Mouse (Mus musculus) ES-E14 (cell line): ENCODE data around the gene Nrf1. TPM values are rescaled to one million over a fixed set of nuclear protein-coding genes. Genes with fewer than 3 reads are reported as not detected.
A peak's percentile ranks its signal among the peaks of the same experiment; 100 is the strongest.

Experiments used
- DNase-seq: peaks from one replicate; pipeline ENCODE4 v3.0.0-alpha.2; 2013; ENCODE audit warnings: low read depth, low spot score
- H3K27ac ChIP-seq: 2 replicates; pipeline ENCODE4 v1.5.1; 2012; ENCODE audit warnings: low read depth, mild to moderate bottlenecking, low read length, moderate library complexity, mixed read lengths; ENCODE audit not compliant: poor library complexity, insufficient read depth, severe bottlenecking
- H3K36me3 ChIP-seq: 2 replicates; pipeline ENCODE4 v1.6.1; 2012; ENCODE audit warnings: mild to moderate bottlenecking, low read length, moderate library complexity, mixed read lengths; ENCODE audit not compliant: control insufficient read depth, poor library complexity, insufficient read depth, severe bottlenecking
- H3K4me1 ChIP-seq, 2 experiments: fragments of 150-350 bp in 1 of 2; sonication (generic) in 1 of 2; 2 replicates each; pipeline ENCODE4 v1.6.1; 2012; ENCODE audit warnings: low read length in 2 of 2, mild to moderate bottlenecking in 1 of 2, mixed read lengths in 1 of 2; ENCODE audit not compliant: control insufficient read depth in 2 of 2, insufficient read depth in 2 of 2, poor library complexity in 1 of 2
- H3K4me3 ChIP-seq, 2 experiments: fragments of 150-350 bp in 1 of 2; sonication (generic) in 1 of 2; 2 replicates each; pipeline ENCODE4 v1.5.1; 2012; ENCODE audit warnings: low read length in 2 of 2, low read depth in 1 of 2, mild to moderate bottlenecking in 1 of 2, mixed read lengths in 1 of 2; ENCODE audit not compliant: insufficient read depth in 1 of 2, poor library complexity in 1 of 2, severe bottlenecking in 1 of 2
- H3K9ac ChIP-seq: 2 replicates; pipeline ENCODE4 v1.6.1; 2012; ENCODE audit warnings: low read depth, mild to moderate bottlenecking, low read length, mixed read lengths; ENCODE audit not compliant: poor library complexity, insufficient read depth, severe bottlenecking
- H3K9me3 ChIP-seq: fragments of 150-350 bp; sonication (generic); 2 replicates; pipeline ENCODE4 v1.6.1; 2012; ENCODE audit warnings: low read depth, mild to moderate bottlenecking, low read length; ENCODE audit not compliant: control insufficient read depth, insufficient read depth
- CHD2 ChIP-seq: IDR thresholded peaks from 2 replicates; pipeline ENCODE4 v1.6.1; 2014; ENCODE audit warnings: mild to moderate bottlenecking, low read depth, low read length, inconsistent platforms
- HCFC1 ChIP-seq: IDR thresholded peaks from 2 replicates; pipeline ENCODE4 v1.6.1; 2012; ENCODE audit warnings: low read length, inconsistent platforms, borderline replicate concordance; ENCODE audit not compliant: insufficient read depth
- MAFK ChIP-seq: IDR thresholded peaks from 2 replicates; pipeline ENCODE4 v1.6.1; 2014; ENCODE audit warnings: mild to moderate bottlenecking, low read depth, low read length, inconsistent platforms; ENCODE audit not compliant: insufficient read depth
- ZC3H11A ChIP-seq: IDR thresholded peaks from 2 replicates; pipeline ENCODE4 v1.6.1; 2012; ENCODE audit warnings: low read depth, mild to moderate bottlenecking, inconsistent platforms, low read length, borderline replicate concordance
- ZNF384 ChIP-seq: IDR thresholded peaks from 2 replicates; pipeline ENCODE4 v1.6.1; 2012; ENCODE audit warnings: low read depth, low read length, inconsistent platforms
- in situ Hi-C, 2 experiments: fragments of 600-800 bp; cut with MboI; formaldehyde crosslinking; loops; one replicate each; pipeline ENCODE4 v1.15.1; 2025; ENCODE audit warnings: low sequenced_read_pairs in 2 of 2, inconsistent platforms in 1 of 2; ENCODE audit not compliant: unreplicated experiment in 2 of 2
- total RNA-seq: library from RNA; depleted of rRNA; stranded (reverse); fragments of 300-350 nt; gene quantifications from 2 replicates; pipeline ENCODE4 v1.2.3, GENCODE M21; 2012

The Nrf1 gene
- total RNA-seq, 1 experiment, result 81.6 TPM

GRCm38 (mm10) chr6:30091221-30091620 is 43.4 kb downstream of the Nrf1 start:
- in situ Hi-C loops, result loop anchor here in 1 of 2 experiments (10.0 kb wide), 1 partner anchor 114 kb away; no protein-coding TSS in a partner anchor
- no peaks in the 10 kb centered on the region for H3K9me3 ChIP-seq
- no peak overlapping the region for H3K9ac ChIP-seq
- H3K4me1 ChIP-seq, result no peaks in the 10 kb centered on the region
- no peak overlapping the region for H3K27ac ChIP-seq
- DNase-seq, result no peak
- peaks cover 20% of the 10 kb centered on the region for H3K36me3 ChIP-seq
- H3K4me3 ChIP-seq, result no peak overlapping the region
- TF ChIP-seq MAFK (no peak), ZC3H11A (no peak), CHD2 (no peak), ZNF384 (no peak), HCFC1 (no peak)

GRCm38 (mm10) chr6:30092816-30093215 is 45.0 kb downstream of the Nrf1 start:
- TF ChIP-seq MAFK, result no peak
- TF ChIP-seq CHD2, result no peak
- no peak for TF ChIP-seq HCFC1
- no peak for TF ChIP-seq ZC3H11A
- Histone ChIP-seq H3K4me1 (no peaks in the 10 kb centered on the region), H3K9ac (no peak overlapping the region), H3K36me3 (peaks cover 24% of the 10 kb centered on the region), H3K9me3 (no peaks in the 10 kb centered on the region), H3K4me3 (no peak overlapping the region), H3K27ac (no peak overlapping the region)
- in situ Hi-C loops, result loop anchor here in 1 of 2 experiments (10.0 kb wide), 1 partner anchor 112 kb away; no protein-coding TSS in a partner anchor
- no peak for DNase-seq

DNA sequence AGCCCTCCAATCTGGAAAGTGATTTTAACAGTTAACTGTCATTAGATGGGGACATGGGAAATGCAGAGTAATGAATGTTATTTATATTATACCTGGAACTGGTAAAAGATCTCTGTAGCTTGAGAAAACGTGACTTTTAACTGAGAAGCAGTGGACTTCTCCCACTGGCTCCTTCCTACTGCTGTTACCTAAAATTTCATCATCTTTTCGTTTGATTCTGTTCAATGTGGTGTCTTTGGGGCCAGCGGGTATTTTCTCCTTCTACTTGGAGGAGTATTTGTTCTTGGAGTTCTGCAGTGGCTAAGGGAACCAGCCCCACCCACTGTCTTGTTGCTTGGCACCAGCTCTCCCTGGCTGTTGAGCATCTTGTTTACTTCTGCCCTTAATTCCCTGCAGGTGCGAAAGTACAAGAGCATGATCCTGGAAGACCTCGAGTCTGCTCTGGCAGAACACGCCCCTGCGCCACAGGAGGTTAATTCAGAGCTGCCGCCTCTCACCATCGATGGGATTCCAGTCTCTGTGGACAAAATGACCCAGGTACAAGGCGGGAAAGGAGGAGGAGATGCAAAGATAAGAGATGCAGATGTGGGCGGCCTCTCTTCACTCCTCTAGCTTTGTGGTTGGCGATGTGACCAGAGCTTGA is 54.1 kb downstream of the Nrf1 start:
- Histone ChIP-seq H3K9me3 (no peaks in the 10 kb centered on the region), H3K36me3 (peaks cover 32% of the 10 kb centered on the region), H3K4me1 (peaks cover 2 to 3% of the 10 kb centered on the region in 2 experiments; a peak in 2 of 4 replicates), H3K27ac (no peak overlapping the region), H3K4me3 (no peak overlapping the region), H3K9ac (no peak overlapping the region)
- TF ChIP-seq ZNF384 (no peak), ZC3H11A (no peak), CHD2 (no peak), HCFC1 (no peak), MAFK (no peak)
- in situ Hi-C loops, result no loop called here
- peak; percentile 16 for DNase-seq

GRCm38 (mm10) chr6:30106091-30106490 is 58.3 kb downstream of the Nrf1 start:
- H3K4me3 ChIP-seq, result no peak overlapping the region
- no peak overlapping the region for H3K9ac ChIP-seq
- peaks cover 2 to 3% of the 10 kb centered on the region in 2 experiments; a peak in 2 of 4 replicates for H3K4me1 ChIP-seq
- H3K9me3 ChIP-seq, result no peaks in the 10 kb centered on the region
- TF ChIP-seq CHD2 (no peak), ZNF384 (no peak), MAFK (no peak), ZC3H11A (no peak), HCFC1 (no peak)
- DNase-seq, result no peak
- peaks cover 26% of the 10 kb centered on the region for H3K36me3 ChIP-seq
- no peak overlapping the region for H3K27ac ChIP-seq
- in situ Hi-C loops, result no loop called here

DNA sequence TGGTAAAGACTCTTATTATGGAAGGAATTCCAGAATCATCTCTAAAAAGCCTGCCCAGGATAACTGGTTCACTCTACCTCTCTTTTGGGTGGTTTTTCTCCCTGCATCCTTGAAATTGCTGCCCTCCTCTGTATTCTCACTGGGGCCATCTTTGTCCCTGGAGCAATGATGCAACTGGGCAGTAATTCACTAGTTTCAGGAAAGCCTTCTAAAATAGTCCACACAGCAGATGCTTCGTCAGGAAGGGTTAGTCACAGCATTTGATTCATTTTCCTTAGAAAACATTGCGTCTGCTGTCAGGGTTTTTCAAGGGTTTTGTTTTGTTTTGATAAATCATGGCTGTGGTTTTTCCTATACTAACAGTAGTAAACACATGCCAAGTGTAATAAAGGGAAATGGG is 59.7 kb downstream of the Nrf1 start:
- H3K36me3 ChIP-seq, result peaks cover 16% of the 10 kb centered on the region

More for the DNA sequence above, 59.7 kb downstream of the Nrf1 start:
- TF ChIP-seq ZNF384, result no peak
- Histone ChIP-seq H3K27ac (no peak overlapping the region), H3K9ac (no peak overlapping the region), H3K9me3 (no peaks in the 10 kb centered on the region), H3K4me3 (no peak overlapping the region), H3K4me1 (no peaks in the 10 kb centered on the region)
- in situ Hi-C loops, result no loop called here
- no peak for DNase-seq
